Mouse (Mus musculus) midbrain, postnatal 0 days (tissue): ENCODE data around the gene Theg. TPM values are rescaled to one million over a fixed set of nuclear protein-coding genes. Genes with fewer than 3 reads are reported as not detected.

Source experiments
- ATAC-seq: fragments of 200-750 bp; cut with Nextera tagmentation; 2 replicates; pipeline ENCODE4 v1.8.0; 2017; ENCODE audit warnings: moderate number of reproducible peaks, mild to moderate bottlenecking, moderate TSS enrichment, moderate library complexity; ENCODE audit not compliant: low FRiP score
- DNase-seq: peaks from one replicate; pipeline ENCODE4 v3.0.0-alpha.2; 2015; ENCODE audit warnings: low spot score
- H3K27ac ChIP-seq: fragments of 300-500 bp; sonication (generic); 2 replicates; pipeline ENCODE4 v1.5.1; 2014; ENCODE audit warnings: low read depth, mild to moderate bottlenecking, low read length, mixed read lengths
- H3K27me3 ChIP-seq: fragments of 300-500 bp; sonication (generic); 2 replicates; pipeline ENCODE4 v1.6.1; 2014; ENCODE audit warnings: low read length, control low read depth, mixed read lengths; ENCODE audit not compliant: insufficient read depth
- H3K36me3 ChIP-seq: fragments of 300-500 bp; sonication (generic); 2 replicates; pipeline ENCODE4 v1.6.1; 2014; ENCODE audit warnings: low read length, control low read depth, mixed read lengths; ENCODE audit not compliant: insufficient read depth
- H3K4me1 ChIP-seq: fragments of 300-500 bp; sonication (generic); 2 replicates; pipeline ENCODE4 v1.6.1; 2014; ENCODE audit warnings: mild to moderate bottlenecking, control low read depth, antibody characterized with exemption, low read length, mixed read lengths; ENCODE audit not compliant: insufficient read depth
- H3K4me2 ChIP-seq: fragments of 300-500 bp; sonication (generic); 2 replicates; pipeline ENCODE4 v1.6.1; 2014; ENCODE audit warnings: low read depth, mild to moderate bottlenecking, low read length, mixed read lengths; ENCODE audit not compliant: poor library complexity, severe bottlenecking
- H3K4me3 ChIP-seq: fragments of 300-500 bp; sonication (generic); 2 replicates; pipeline ENCODE4 v1.5.1; 2014; ENCODE audit warnings: low read depth, mild to moderate bottlenecking, low read length, moderate library complexity
- H3K9ac ChIP-seq: fragments of 300-500 bp; sonication (generic); replicated peaks from 2 replicates; pipeline ENCODE4 v1.6.1; 2014; ENCODE audit warnings: mild to moderate bottlenecking, low read length, moderate library complexity, mixed read lengths; ENCODE audit not compliant: poor library complexity, severe bottlenecking
- H3K9me3 ChIP-seq: fragments of 300-500 bp; sonication (generic); 2 replicates; pipeline ENCODE4 v1.6.1; 2016; ENCODE audit warnings: low read length, control low read depth
- CTCF ChIP-seq: IDR thresholded peaks from 2 replicates; pipeline ENCODE4 v1.5.1; 2016; ENCODE audit warnings: antibody characterized with exemption, mild to moderate bottlenecking
- WGBS: fragments of 180-500 bp; shearing (Covaris S2); extraction: QIAGEN DNeasy Blood & Tissue Kit; methylation state at CpG from one replicate; pipeline ENCODE4 v1.1.7; 2014; 5-methylcytosine and 5-hydroxymethylcytosine counted together
- polyA plus RNA-seq: library from polyadenylated mRNA; unstranded; fragments of >200 nt; fragmentation: Nextera tagmentation; extraction: Ambion mirVana; gene quantifications from 2 replicates; pipeline ENCODE4 v1.2.1, GENCODE M21; 2015
- total RNA-seq: library from RNA; depleted of rRNA; stranded (reverse); fragments of >200 nt; gene quantifications from 2 replicates; pipeline ENCODE4 v1.2.3, GENCODE M21; 2014; rRNA removed

Theg gene
- total RNA-seq (not detected in 2 replicates), polyA plus RNA-seq (not detected in 2 replicates)

DNA sequence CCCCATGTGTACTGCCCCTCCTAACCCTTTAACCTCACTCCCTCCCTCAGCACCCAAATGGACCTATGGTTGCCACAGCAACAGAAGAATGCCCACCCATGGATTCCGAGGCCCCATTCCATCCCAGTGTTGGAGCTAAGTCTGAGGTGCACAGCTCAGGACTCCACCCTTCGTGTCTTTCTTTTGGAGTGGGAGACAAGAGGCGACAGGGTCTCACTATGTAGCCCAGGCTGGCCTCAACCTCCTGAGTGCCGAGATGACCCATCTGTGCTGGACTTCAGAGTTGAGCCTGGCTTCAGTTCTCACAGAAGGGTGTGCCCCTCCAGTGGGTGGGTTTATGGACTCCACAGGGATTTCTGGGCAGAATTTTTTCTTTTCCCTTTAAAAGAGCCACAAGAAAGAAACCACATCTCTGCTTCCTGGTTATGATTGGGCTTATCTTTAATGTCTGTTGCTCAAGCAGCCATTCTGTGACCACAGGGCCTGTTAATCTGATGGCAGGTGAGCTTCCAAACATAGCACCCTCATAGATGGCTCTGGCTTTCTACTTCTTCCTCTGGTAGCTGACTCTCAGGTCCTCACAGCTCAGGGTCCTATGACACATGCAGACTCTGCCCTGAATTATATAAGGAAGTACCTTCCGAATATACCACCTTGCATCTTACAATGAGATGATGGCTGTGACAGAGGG is at the start of gene Theg:
Gene Theg (minus strand): TSS at position 271 of the 691 bp plus-strand sequence.
- DNase-seq: no peak

DNA sequence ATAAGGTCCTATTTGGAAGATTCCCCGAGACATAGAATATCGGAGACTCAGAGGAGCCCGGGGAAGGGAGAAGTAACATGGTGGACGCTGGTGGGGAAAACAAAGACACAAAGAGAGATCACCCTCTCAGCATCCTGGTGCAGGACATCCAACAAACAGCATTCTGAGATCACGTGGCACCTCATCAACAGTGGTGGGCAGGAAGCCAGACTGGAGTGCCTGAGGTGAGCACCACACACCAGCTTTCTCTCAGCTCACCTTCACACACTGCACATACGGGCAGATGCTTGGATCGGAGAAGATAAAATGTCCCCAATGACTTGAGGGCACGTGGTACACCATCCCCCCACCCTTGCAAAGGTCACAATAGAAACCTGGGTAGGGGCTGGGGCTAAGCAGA is 49.2 kb upstream of the Theg start:
- ATAC-seq (peak; percentile 7; the same call in 1 of the 2 replicates), DNase-seq (no peak)
- Histone ChIP-seq H3K36me3 (no peaks in the 10 kb centered on the region), H3K4me3 (peak overlapping the region; percentile 84), H3K9ac (peak overlapping the region; percentile 89; the same call in 1 of the 2 replicates), H3K9me3 (no peaks in the 10 kb centered on the region), H3K4me1 (peaks cover 12% of the 10 kb centered on the region; the same call in 1 of the 2 replicates), H3K4me2 (peak overlapping the region; percentile 92), H3K27me3 (peaks cover 5% of the 10 kb centered on the region; the same call in 1 of the 2 replicates), H3K27ac (0 out of 2 replicates have a peak overlapping the region, but pooled peaks have one; percentile 18)
- 70% methylated on average over 8 of the region's 8 CpGs for WGBS
- TF ChIP-seq CTCF: no peak

More for the DNA sequence above, at the start of gene Theg:
- Histone ChIP-seq H3K9me3 (no peaks in the 10 kb centered on the region), H3K9ac (no peak within 1 kb of the TSS), H3K4me1 (no peaks in the 10 kb centered on the region), H3K27me3 (no peaks in the 10 kb centered on the region), H3K27ac (no peak within 1 kb of the TSS), H3K36me3 (no peaks in the 10 kb centered on the region), H3K4me3 (no peak within 1 kb of the TSS), H3K4me2 (no peak within 1 kb of the TSS)
- TF ChIP-seq CTCF: no peak
- ATAC-seq: no peak
- 81% methylated on average over 5 of the region's 5 CpGs for WGBS

GRCm38 (mm10) chr10:79633006-79633777 is 46.1 kb upstream of the Theg start:
- Histone ChIP-seq H3K4me3 (no peak overlapping the region), H3K4me2 (no peak overlapping the region), H3K27me3 (no peaks in the 10 kb centered on the region), H3K9me3 (no peaks in the 10 kb centered on the region), H3K9ac (no peak overlapping the region), H3K27ac (no peak overlapping the region), H3K4me1 (peaks cover 9% of the 10 kb centered on the region; the same call in 1 of the 2 replicates), H3K36me3 (0 out of 2 replicates have a peak, but pooled peaks cover 3% of the 10 kb centered on the region)
- ATAC-seq (no peak), DNase-seq (no peak)
- WGBS: 83% methylated on average over 17 of the region's 17 CpGs
- no peak for TF ChIP-seq CTCF

GRCm38 (mm10) chr10:79631432-79631831 is 44.3 kb upstream of the Theg start:
- 77% methylated on average over 4 of the region's 4 CpGs for WGBS
- H3K4me3 ChIP-seq: no peak overlapping the region
- DNase-seq (peak; percentile 85), ATAC-seq (no peak)
- no peak for TF ChIP-seq CTCF
- no peak overlapping the region for H3K27ac ChIP-seq
- no peaks in the 10 kb centered on the region for H3K27me3 ChIP-seq
- H3K9ac ChIP-seq: no peak overlapping the region
- H3K4me1 ChIP-seq: peaks cover 3% of the 10 kb centered on the region; the same call in 1 of the 2 replicates
- no peaks in the 10 kb centered on the region for H3K9me3 ChIP-seq
- H3K36me3 ChIP-seq: peaks cover 7% of the 10 kb centered on the region; the same call in 1 of the 2 replicates
- H3K4me2 ChIP-seq: no peak overlapping the region

DNA sequence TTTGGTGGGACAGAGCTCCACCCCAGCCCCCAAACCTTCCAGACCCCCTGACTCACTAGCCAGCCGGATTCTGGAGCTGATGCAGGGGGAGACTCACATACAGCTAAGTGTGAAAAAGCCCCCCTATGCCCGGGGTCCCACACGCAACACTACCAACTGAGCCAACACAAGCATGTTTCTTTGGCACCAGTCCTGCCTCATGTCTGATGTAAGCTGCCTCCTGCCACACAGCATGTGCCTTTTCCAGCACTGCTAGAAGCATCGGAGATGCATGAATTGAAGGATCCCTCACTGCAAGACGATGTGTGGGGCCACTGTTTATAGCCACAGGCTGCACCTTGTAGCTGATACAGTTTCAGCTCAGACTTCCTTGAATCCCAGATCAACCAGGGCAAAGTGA is 41.2 kb upstream of the Theg start:
- Histone ChIP-seq H3K4me1 (no peaks in the 10 kb centered on the region), H3K4me2 (no peak overlapping the region), H3K4me3 (no peak overlapping the region), H3K27ac (no peak overlapping the region), H3K27me3 (no peaks in the 10 kb centered on the region), H3K9ac (no peak overlapping the region), H3K9me3 (no peaks in the 10 kb centered on the region), H3K36me3 (peaks cover 29% of the 10 kb centered on the region)
- WGBS: 81% methylated on average over 5 of the region's 5 CpGs
- ATAC-seq: no peak
- TF ChIP-seq CTCF: no peak
- DNase-seq: peak; percentile 30

GRCm38 (mm10) chr10:79626156-79626555 is 39.0 kb upstream of the Theg start:
- ATAC-seq: no peak
- no peak overlapping the region for H3K9ac ChIP-seq
- H3K9me3 ChIP-seq: no peaks in the 10 kb centered on the region
- no peaks in the 10 kb centered on the region for H3K27me3 ChIP-seq
- TF ChIP-seq CTCF: no peak
- DNase-seq: no peak
- 90% methylated on average over 10 of the region's 10 CpGs for WGBS
- H3K4me2 ChIP-seq: no peak overlapping the region
- no peak overlapping the region for H3K4me3 ChIP-seq
- H3K27ac ChIP-seq: no peak overlapping the region
- H3K36me3 ChIP-seq: peaks cover 29% of the 10 kb centered on the region
- no peaks in the 10 kb centered on the region for H3K4me1 ChIP-seq
